Mouse (Mus musculus) gastrocnemius, adult 8-10 months (tissue): ENCODE results near the gene Net1. TPM values are rescaled to one million over a fixed set of nuclear protein-coding genes. Genes with fewer than 3 reads are reported as not detected.
"Not testable (repeated sequence)": the region's sequence is repeated elsewhere in the genome, so short reads cannot be mapped to it uniquely, and the experiment has no call there.

Source experiments
- DNase-seq, 2 experiments: peaks; one replicate each; pipeline ENCODE4 v3.0.0; 2022; ENCODE audit warnings: low spot score in 2 of 2
- total RNA-seq, 4 experiments: library from RNA; stranded (reverse); gene quantifications; 2 replicates each; pipeline ENCODE4 v1.2.4; 2022

Net1 gene
- total RNA-seq, 4 experiments from 2014 or later: 35.0 to 54.8 (median 44.8) TPM

DNA sequence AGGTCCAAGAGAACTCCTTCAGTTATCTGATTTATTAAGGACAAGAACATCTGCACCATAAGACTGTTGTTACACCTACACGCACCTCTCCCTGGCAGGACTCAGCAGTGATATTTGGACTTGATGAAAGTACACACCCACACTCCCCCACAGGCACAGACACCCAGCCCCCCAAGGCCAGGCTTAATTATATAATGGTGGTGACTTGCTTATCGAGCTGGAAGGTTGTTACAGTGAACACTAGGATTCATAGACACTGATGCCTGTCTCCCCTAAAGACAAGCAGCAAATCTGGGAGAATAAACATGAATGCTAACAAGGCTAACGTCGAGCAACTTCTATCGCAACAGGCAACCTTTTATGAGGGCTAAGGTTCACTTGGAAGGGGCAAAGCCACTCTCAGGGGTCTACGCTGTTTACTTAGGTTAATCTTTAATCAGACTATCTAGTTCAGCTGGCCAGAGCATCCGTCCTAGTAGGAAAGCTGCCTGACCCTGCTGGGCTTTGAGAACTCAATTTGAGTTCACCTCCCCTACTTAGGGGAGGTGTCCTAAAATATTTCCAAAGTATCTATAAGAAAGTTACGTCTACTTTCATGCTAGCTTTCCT lies 26.4 kb downstream of the Net1 start:
- no peak for DNase-seq

DNA sequence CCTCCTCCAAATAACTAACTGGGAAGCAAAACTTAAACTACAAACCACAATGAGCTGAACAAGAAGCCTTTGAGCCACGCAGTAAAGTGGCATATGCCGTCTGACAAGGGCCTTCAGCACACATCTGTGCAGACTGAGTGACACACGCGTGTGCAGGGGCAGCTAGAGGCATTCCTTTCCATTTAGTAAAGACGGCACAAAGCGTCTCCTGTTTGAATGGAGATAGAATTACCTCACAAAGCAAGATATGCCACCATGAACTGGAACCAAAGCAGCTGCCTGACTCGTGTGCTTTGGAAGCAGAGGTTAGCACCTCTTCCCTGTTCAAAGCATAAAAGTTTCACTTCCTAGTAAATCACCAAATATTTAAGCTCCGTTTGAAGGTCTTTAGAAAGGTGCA lies 28.0 kb downstream of the Net1 start:
- no peak for DNase-seq

DNA sequence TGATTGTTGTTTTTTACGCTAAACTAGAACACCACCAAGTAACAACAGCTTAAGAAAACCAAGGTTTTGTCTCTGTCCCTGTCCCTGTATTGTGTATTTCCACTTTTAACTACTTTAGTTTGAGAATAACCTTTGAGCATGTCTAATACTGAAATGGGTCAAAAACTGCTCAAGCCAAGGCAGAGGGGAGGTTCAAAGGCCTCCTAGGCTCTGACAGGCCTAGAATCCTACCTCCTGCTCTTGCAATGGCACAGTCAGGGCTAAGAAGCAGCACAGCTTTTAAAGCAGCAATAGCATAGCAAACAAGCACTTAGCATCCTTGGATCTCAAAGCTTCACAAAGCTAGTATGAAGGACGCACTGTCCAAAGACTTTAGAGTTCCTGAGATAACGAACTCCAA lies 28.9 kb downstream of the Net1 start:
- no peak for DNase-seq

DNA sequence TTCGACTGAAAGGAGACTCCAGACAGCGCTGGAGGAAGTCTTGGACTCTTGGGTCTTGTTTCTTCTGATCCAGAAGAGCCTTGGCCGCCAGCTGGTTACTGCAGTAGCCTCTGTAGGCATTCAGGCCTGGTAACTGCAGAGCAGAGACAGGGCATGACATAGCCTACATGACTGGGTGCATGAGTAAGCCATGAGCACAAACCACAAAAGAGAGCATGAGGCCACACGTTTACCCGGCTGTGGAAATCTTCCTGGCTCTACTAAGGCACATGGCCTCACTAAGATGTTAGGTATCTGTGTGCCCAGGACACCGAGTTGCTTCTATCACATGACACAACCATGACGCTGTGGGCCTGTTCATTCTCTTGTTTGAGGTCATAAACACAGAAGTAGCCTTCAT lies 31.4 kb downstream of the Net1 start:
- DNase-seq: no peak

DNA sequence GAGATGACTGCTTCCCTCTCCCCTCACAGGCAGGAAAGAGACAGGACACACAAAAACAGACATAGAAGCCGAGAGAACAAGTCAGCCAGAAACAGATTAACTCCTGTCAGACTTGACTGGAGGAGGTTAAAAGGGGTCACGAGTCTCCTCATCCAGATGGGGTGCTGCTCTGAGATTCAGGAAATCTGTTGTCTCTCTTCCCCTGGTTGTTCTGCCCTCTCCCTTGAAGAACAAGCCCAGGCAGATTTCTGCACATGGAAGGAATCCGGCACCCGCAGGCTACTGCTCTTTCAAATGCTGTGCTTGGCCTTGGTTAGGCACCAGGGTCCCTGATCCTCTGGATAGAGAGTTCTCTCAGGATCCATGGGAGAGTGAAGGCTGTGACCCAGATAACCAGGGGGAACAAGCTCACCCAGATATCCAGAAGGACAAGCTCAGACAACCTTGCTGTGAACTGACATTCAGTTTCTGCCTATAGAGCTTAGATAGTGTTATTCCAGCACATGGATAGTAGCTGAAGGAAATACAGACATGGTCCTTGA lies 40.3 kb downstream of the Net1 start:
- no peak for DNase-seq

DNA sequence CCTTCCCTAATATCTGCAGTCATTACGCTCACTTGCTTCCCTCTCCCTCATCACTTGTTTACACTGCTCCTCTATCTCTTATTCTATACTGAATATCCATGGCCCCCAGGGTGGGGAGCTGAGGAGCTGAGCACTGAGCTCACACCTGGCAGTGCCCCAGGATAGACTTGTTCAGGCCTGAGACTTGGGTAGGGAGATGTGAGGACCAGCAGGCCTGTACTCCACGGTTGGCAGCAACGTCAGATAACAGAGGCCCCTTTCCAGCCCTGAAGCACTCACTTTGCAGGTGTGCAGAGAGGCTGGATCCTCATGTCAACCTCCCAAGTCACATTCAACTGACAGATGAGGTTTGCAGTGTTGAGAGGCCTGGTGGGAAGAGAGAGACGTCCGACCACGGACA lies 40.8 kb downstream of the Net1 start:
- no peak for DNase-seq

DNA sequence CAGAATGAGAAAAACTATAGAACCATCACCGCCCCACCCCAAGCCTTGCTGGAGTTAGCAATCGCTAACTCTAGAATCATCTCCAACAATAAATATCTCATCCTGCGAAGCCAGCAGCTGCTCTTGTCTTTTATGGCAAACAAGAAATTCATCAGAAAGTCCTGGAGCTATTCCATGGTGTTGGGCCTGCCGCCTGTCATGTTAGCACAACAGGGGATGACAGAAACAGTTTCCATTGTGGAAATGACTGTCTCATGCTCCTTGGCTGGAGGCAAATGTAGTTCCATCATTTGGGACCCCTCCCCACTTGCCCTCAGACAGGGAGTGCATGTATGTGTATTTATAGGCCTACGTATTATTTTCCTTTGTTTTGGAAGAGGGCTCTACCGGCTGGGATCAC lies 41.6 kb downstream of the Net1 start:
- no peak for DNase-seq

DNA sequence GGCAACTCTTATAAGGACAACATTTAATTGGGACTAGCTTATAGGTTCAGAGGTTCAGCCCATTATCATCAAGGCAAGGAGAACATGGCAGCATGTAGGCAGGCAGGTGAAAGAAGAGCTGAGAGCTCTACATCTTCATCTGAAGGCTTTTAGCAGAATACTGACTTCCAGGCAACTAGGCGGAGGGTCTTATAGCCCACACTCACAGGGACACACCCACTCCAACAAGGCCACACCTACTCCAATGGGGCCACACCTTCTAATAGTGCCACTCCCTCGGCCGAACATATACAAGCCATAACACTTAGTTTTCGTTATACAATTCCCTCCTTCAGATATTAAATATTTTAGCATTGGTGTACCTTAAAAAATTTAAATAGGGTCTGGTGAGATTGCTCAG lies 45.2 kb downstream of the Net1 start:
- no peak for DNase-seq

DNA sequence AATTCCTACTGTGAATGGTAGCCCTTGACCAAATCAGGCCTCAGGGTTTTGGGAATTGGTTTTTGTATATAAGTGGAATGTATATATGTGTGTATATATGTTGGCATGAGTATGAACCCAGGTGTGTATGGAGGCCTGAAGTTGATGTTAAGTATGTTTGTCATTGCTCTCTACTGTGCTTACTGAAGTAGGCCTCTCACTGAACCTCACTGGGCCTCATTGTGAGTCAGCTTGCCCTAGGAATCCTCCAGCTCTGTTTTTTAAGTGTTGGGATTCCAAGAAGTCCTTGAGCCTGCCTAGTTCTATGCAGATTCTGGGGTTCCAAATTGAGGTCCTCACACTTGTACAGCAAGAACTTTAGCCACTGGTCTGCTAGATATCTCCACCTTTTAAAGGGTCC lies 48.1 kb downstream of the Net1 start:
- DNase-seq: no peak

DNA sequence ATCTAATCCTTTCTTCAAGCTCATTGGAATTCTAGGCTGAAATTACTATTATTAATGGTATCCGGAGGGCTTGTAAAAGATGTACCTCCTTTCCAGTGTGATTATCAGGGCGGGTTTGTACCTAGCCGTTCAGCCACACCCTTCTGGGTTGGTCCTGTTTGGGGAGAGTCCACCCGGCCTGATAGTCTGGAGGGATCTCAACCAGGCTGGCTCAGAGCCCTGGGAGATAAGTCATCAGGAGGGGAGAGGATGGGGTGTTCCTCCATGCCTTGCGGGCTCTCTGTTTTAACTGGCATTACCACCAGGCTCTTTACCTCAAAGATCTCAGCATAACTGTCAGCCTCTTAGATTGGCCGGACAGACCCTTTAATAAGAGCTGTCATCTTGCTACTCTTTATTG lies 50.9 kb downstream of the Net1 start:
- no peak for DNase-seq

DNA sequence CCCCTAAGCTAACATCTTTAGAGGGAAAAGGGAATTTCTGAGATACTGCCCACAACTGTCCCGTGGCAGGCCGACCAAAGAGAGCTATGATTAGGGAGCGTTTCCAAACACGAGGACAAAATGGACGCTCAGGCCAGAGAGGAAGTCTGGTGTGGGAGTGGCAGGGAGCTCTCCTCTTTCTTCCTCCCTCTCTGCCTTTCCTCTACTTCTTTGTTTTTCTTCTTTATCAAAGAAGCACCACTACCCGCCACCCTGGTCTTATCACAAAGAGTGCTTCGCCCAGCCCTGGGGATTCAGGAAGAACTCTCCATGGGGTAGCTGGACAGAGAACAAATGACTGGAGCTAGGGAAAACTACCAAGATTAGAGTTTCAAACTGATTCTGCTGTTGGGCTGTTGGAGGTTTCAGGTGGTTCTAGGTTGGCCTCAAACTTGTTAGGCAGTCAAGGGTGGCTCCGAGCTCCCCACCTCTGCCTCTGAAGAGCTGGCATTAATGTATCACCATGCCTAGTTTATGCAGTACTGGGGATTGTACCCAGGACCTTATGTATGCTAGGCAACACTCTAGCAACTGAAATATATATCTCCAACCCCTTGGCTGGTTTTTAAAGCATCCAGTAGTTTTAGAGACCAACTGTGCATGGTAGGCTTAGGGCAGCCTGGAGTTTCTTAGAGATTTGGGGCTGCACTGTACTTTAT lies 51.5 kb downstream of the Net1 start:
- DNase-seq: no peak

DNA sequence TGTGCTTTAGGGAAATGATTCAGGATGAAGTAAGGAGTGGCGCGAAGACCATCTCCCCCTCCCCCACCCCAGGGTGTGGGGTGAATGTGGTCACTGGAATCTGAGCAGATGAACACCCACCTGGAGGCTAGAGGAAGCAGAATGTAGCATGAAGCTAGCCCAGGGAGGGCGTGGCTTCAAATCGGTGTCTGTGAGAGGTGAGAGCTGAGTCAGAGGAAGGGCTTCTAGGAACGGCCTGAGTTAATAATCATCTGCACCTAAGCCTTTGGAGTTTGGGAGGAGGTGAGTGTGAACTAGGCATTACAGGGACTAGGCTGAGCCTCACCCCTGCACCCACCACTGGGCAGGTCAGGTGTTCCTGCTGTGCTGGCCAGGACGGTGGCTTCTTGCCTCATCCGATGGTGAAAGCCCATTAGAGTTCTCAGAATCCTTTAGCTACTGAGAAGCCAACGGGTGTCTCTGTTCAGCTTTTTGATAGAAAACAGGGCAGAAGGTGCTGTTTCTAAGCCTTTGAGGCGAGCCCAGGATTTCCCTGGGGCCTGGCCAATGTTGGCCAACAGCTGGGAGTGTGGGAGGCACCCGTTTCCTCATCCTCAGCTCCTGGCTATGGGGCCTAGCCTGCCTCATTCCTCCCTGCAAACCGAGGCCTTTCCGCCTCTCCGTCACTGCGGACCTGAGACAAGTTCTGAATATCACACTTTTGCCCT lies 52.2 kb downstream of the Net1 start:
- DNase-seq: no peak

DNA sequence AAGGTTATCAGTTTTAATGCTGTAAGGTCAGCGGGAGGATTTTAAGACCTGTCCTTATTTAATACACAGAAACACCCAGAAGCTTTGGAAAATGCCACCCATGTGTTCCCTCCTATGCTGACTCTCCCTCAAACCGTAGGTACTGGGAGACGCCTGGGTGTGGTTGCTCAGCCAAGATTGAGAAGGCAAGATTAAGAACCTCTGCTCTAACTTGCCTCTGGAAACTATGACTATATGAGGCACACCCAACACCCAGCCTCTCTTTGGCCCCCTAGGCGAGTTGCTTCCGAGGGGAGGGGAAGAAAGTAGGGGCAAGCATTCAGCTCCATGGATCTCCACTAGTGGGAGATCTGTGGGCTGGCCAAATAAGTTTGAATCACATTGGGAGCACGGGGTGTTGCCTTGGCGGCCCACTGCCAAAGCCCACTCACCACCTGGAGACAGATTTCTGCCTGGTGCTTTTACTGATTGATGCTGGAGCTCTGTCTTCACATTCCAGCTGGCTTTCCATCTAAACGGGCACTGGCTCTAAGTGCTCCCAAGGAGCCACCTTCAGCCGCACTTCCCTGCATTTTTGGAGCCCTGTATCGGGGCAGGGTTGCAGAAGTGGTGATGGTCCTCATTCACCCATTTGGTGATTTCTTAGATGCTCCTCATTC lies 55.0 kb downstream of the Net1 start:
- DNase-seq: no peak

DNA sequence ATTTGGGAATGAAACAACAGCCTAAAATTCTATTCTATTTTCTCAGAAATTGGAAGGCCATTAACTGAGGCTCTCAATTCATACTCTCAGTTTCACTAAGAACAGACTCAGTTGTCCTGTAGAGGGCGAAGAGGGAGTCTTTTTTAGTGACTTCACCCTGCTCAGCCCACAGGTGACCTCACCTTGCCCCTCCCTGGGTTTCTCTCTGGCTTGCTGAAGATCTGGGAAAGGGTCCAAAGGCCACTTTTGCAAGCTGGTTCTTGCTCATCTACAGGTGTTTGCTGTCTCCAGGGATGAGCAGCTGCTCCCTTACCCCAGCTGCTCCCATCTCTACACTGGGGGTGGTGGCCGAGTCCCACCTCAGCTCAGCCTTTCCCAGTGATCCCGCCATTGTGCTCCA lies 55.7 kb downstream of the Net1 start:
- DNase-seq: no peak

DNA sequence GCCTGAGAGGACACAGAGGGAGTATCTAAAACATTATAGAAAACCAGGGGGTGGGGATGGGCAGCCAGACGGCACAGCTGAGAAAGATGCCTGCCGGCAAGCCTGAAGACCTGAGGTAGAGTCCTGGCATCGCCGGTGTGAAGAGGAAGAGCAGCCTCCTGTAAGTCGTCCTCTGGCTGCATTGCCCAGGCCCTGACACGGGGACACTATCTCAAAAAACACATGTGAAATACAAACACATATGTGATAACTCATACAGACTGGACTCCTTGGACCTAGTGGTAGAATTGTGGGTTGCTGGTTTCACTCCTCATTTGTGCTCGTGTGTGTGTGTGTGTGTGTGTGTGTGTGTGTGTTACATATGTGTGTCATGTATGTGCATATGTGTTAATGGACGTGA lies 56.8 kb downstream of the Net1 start:
- no peak for DNase-seq

DNA sequence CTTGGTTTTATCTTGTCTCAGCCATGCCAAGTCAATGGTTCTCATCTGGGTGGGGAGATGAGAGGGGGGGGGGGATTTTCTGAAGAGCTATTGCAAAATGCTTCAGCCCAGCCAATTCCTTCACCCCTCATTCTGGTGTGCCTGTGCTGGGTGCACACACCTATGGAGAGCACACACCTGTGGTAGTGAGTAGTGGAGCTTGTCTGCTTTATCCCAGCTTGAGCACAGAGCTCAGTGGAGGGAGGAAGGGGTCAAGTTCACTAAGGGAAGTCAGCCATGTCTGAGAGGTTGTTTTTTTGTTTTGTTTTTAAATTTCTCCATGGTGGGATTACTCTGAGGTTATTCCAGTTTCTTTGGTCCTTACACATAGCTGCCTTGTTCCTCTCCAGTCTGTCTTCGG lies 61.8 kb downstream of the Net1 start:
- DNase-seq: no peak

DNA sequence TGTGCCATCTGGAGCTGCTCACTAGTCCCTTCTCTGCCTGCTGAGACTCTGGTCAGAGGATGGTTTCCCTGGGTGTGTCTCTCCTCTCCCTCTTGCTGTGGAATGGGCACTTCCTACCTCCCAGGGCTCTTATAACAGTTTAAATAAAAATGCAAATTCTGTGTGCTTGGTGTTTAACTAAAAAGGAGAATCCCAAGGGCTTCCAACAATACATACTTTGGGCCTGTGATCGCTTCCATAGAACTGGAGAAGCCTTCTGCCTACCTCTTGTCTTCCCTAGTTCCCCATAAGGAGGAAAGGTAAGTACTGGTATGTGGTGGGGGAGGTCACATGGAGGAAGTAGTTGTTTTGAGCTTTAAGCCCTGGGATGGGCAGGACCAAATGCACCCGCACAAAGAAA lies 63.2 kb downstream of the Net1 start:
- no peak for DNase-seq

DNA sequence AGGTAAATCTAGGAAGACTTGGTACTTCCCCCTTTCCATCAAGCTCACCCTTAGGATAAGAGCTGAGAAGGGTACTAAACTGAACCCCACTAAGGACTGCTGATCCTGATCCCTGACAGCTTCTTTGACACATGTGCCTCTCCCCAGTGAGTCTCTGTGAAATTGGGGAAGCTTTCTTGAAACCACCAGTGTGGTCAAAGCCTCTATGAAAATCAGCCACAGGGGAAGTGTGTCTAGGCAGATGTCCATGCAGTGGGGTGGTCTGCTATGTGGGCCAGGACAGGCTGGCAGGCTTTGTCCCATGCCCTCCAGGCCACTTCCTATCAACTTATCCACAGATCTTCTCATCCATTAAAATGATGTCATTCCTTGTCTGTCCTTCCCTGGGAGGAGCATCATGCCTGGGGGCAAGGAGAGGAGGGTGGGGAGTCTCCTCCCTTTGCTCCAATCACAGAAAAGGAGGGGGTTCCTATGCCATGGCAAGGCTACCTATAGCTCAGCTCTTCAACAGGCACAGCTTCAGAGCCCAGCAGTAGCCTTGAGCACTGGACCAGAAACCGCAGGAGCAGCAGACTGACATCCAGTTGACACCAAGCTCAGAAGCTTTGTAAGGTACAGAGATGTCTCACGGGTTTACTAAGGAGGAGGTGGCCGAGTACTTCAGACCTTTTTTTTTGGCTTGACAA lies 64.2 kb downstream of the Net1 start, which contains the start of gene Calm5:
Calm5 (plus strand) TSS at position 526 of the 686 bp plus-strand sequence.
- not testable (repeated sequence) for DNase-seq

DNA sequence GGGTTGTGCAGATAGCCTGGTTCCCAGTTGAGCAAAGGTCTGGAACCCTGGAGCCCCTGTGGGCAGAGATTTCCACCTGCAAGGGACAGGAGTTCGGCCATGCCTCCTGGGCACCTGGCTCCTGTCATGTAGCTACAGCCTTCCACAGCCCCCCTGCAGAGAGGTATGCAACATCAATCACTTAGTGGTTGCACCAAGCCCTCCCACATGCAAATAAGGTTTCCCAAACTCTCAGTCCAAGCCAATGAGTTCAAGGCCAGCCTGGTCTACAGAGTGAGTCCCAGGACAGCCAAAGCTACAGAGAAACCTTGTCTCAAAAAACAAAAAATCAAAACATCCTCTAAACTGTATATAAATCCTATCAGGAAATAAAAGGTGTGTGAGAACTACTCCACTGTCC lies 67.7 kb downstream of the Net1 start:
- DNase-seq: no peak

DNA sequence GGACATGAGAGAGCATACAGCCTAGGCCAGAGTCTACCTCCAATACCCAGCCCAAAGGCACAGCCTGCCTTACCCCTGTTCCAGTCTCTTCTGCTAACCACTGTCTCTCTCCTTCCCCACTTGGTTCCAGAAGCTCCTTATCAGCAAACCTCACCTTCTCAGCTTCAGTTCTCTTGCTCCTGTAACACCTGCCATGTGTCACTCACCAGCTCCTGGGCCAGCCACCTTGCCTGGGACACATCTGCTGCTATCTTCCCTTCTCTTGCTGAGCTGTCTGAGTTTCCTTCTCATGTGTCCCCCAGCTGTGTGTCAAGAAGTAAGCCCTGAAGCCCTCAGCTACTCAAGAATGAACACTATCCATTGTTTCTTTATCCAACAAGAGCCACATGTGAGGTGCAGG lies 77.4 kb downstream of the Net1 start:
- DNase-seq: not testable (repeated sequence)

DNA sequence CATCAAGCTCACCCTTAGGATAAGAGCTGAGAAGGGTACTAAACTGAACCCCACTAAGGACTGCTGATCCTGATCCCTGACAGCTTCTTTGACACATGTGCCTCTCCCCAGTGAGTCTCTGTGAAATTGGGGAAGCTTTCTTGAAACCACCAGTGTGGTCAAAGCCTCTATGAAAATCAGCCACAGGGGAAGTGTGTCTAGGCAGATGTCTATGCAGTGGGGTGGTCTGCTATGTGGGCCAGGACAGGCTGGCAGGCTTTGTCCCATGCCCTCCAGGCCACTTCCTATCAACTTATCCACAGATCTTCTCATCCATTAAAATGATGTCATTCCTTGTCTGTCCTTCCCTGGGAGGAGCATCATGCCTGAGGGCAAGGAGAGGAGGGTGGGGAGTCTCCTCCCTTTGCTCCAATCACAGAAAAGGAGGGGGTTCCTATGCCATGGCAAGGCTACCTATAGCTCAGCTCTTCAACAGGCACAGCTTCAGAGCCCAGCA lies 80.7 kb downstream of the Net1 start, which contains the start of gene Calm4:
Calm4 (plus strand) TSS at position 446 of the 496 bp plus-strand sequence.
- not testable (repeated sequence) for DNase-seq
